Mouse (Mus musculus): ENCODE data around the gene Cnpy3. TPM values are rescaled to one million over a fixed set of nuclear protein-coding genes. Genes with fewer than 3 reads are reported as not detected.
A peak's percentile ranks its signal among the peaks of the same experiment; 100 is the strongest.
"Not testable (repeated sequence)": the region's sequence is repeated elsewhere in the genome, so short reads cannot be mapped to it uniquely, and the experiment has no call there.

Cnpy3 gene
- polyA plus RNA-seq, 1 experiment from 2014 or later: 83.5 TPM

GRCm38 (mm10) chr17:46775070-46775469 is 23.1 kb upstream of the Cnpy3 start:
- no peak for ATAC-seq (replicated peaks; ENCODE audit: low FRiP score)
- no peaks in the 10 kb centered on the region for H3K9me3 ChIP-seq (replicated peaks)
- H3K27me3 ChIP-seq: no peaks in the 10 kb centered on the region
- H3K9ac ChIP-seq: no peak overlapping the region
- H3K4me3 ChIP-seq (replicated peaks): no peak overlapping the region
- peaks cover 61% of the 10 kb centered on the region for H3K36me3 ChIP-seq
- no peak overlapping the region for H3K4me2 ChIP-seq
- WGBS: 96% methylated on average over 9 of the region's 9 CpGs
- H3K4me1 ChIP-seq: peaks cover 24% of the 10 kb centered on the region
- no peak overlapping the region for H3K27ac ChIP-seq

- Histone ChIP-seq H3K27ac (no peak overlapping the region; the same call in 1 of the 2 replicates), H3K27me3 (no peaks in the 10 kb centered on the region), H3K9ac (no peak overlapping the region), H3K36me3 (peaks cover 52% of the 10 kb centered on the region), H3K4me2 (peak overlapping the region; percentile 75), H3K9me3 (replicated peaks) (no peaks in the 10 kb centered on the region), H3K4me1 (peaks cover 19% of the 10 kb centered on the region), H3K4me3 (replicated peaks) (peak overlapping the region; percentile 96)
- ATAC-seq (replicated peaks; ENCODE audit: low FRiP score): no peak
- 40% methylated on average over 2 of the region's 2 CpGs for WGBS
Measured at GRCm38 (mm10) chr17:46774131-46774472, 22.1 kb upstream of the Cnpy3 start.

GRCm38 (mm10) chr17:46773278-46774130 is 21.5 kb upstream of the Cnpy3 start:
- no peak for ATAC-seq (replicated peaks; ENCODE audit: low FRiP score)
- WGBS: 8% methylated on average over 19 of the region's 20 CpGs

GRCm38 (mm10) chr17:46772404-46773277 is 20.6 kb upstream of the Cnpy3 start, which contains the start of gene 2310039H08Rik:
TSS of gene 2310039H08Rik (plus strand) at chr17:46772635.
- no peaks in the 10 kb centered on the region for H3K9me3 ChIP-seq (replicated peaks)
- peak; percentile 87 for ATAC-seq (replicated peaks; ENCODE audit: low FRiP score)
- no peaks in the 10 kb centered on the region for H3K27me3 ChIP-seq
- H3K27ac ChIP-seq: peak within 1 kb of the TSS; percentile 94
- H3K4me2 ChIP-seq: peak within 1 kb of the TSS; percentile 75
- H3K4me3 ChIP-seq (replicated peaks): peak within 1 kb of the TSS; percentile 96
- peaks cover 24% of the 10 kb centered on the region for H3K4me1 ChIP-seq
- under 1% methylated on average over 50 of the region's 50 CpGs for WGBS
- peak within 1 kb of the TSS; percentile 93 for H3K9ac ChIP-seq
- H3K36me3 ChIP-seq: peaks cover 37% of the 10 kb centered on the region

More at GRCm38 (mm10) chr17:46773278-46774130, 21.5 kb upstream of the Cnpy3 start:
- Histone ChIP-seq H3K27me3 (no peaks in the 10 kb centered on the region), H3K4me2 (peak overlapping the region; percentile 75), H3K36me3 (peaks cover 46% of the 10 kb centered on the region), H3K9ac (peak overlapping the region; percentile 93), H3K27ac (peak overlapping the region; percentile 94), H3K9me3 (replicated peaks) (no peaks in the 10 kb centered on the region), H3K4me1 (peaks cover 19% of the 10 kb centered on the region), H3K4me3 (replicated peaks) (peak overlapping the region; percentile 96)

- Histone ChIP-seq H3K4me2 (peak overlapping the region; percentile 75), H3K9me3 (replicated peaks) (no peaks in the 10 kb centered on the region), H3K27ac (peak overlapping the region; percentile 94), H3K9ac (peak overlapping the region; percentile 93), H3K27me3 (no peaks in the 10 kb centered on the region), H3K36me3 (peaks cover 31% of the 10 kb centered on the region), H3K4me1 (peaks cover 24% of the 10 kb centered on the region), H3K4me3 (replicated peaks) (peak overlapping the region; percentile 96)
- ATAC-seq (replicated peaks; ENCODE audit: low FRiP score): no peak
- 4% methylated on average over 5 of the region's 5 CpGs for WGBS
Measured at GRCm38 (mm10) chr17:46772038-46772403, 20.0 kb upstream of the Cnpy3 start.

GRCm38 (mm10) chr17:46771616-46772015 is 19.6 kb upstream of the Cnpy3 start:
- H3K9ac ChIP-seq: 0 out of 2 replicates have a peak overlapping the region, but pooled peaks have one; percentile 93
- WGBS: 61% methylated on average over 17 of the region's 17 CpGs
- ATAC-seq (replicated peaks; ENCODE audit: low FRiP score): no peak
- H3K27ac ChIP-seq: peak overlapping the region; percentile 94; the same call in 1 of the 2 replicates
- H3K27me3 ChIP-seq: no peaks in the 10 kb centered on the region
- peaks cover 27% of the 10 kb centered on the region for H3K36me3 ChIP-seq
- H3K4me3 ChIP-seq (replicated peaks): peak overlapping the region; percentile 96
- H3K4me1 ChIP-seq: peaks cover 24% of the 10 kb centered on the region
- peak overlapping the region; percentile 75 for H3K4me2 ChIP-seq
- no peaks in the 10 kb centered on the region for H3K9me3 ChIP-seq (replicated peaks)

GRCm38 (mm10) chr17:46771025-46771424 is 19.0 kb upstream of the Cnpy3 start:
- Histone ChIP-seq H3K36me3 (peaks cover 21% of the 10 kb centered on the region), H3K4me1 (peaks cover 24% of the 10 kb centered on the region), H3K27ac (no peak overlapping the region), H3K9me3 (replicated peaks) (no peaks in the 10 kb centered on the region), H3K27me3 (no peaks in the 10 kb centered on the region), H3K4me2 (no peak overlapping the region), H3K4me3 (replicated peaks) (no peak overlapping the region), H3K9ac (no peak overlapping the region)
- no peak for ATAC-seq (replicated peaks; ENCODE audit: low FRiP score)
- 86% methylated on average over 4 of the region's 4 CpGs for WGBS

- Histone ChIP-seq H3K4me3 (replicated peaks) (no peak overlapping the region), H3K27me3 (no peaks in the 10 kb centered on the region), H3K4me1 (peaks cover 24% of the 10 kb centered on the region), H3K4me2 (no peak overlapping the region), H3K9me3 (replicated peaks) (no peaks in the 10 kb centered on the region), H3K36me3 (peaks cover 16% of the 10 kb centered on the region), H3K27ac (no peak overlapping the region), H3K9ac (no peak overlapping the region)
- no peak for ATAC-seq (replicated peaks; ENCODE audit: low FRiP score)
- 92% methylated on average over 11 of the region's 11 CpGs for WGBS
Measured at GRCm38 (mm10) chr17:46770546-46770945, 18.5 kb upstream of the Cnpy3 start.

GRCm38 (mm10) chr17:46767868-46768267 is 15.9 kb upstream of the Cnpy3 start:
- Histone ChIP-seq H3K4me3 (replicated peaks) (no peak overlapping the region), H3K4me1 (peaks cover 12% of the 10 kb centered on the region), H3K9me3 (replicated peaks) (no peaks in the 10 kb centered on the region), H3K27ac (peak overlapping the region; percentile 45; the same call in 1 of the 2 replicates), H3K36me3 (no peaks in the 10 kb centered on the region), H3K4me2 (no peak overlapping the region), H3K27me3 (no peaks in the 10 kb centered on the region), H3K9ac (no peak overlapping the region)
- ATAC-seq (replicated peaks; ENCODE audit: low FRiP score): no peak
- WGBS: 45% methylated on average over 8 of the region's 8 CpGs

GRCm38 (mm10) chr17:46764916-46765315 is 12.9 kb upstream of the Cnpy3 start:
- H3K4me3 ChIP-seq (replicated peaks): not testable (repeated sequence)
- 71% methylated on average over 9 of the region's 9 CpGs for WGBS

GRCm38 (mm10) chr17:46763544-46763943 is 11.5 kb upstream of the Cnpy3 start, which contains the start of gene Ptcra:
TSS of gene Ptcra (minus strand) at chr17:46763712.
- Histone ChIP-seq H3K9me3 (replicated peaks) (no peaks in the 10 kb centered on the region), H3K4me3 (replicated peaks) (no peak within 1 kb of the TSS), H3K27me3 (no peaks in the 10 kb centered on the region), H3K9ac (no peak within 1 kb of the TSS), H3K4me2 (no peak within 1 kb of the TSS), H3K4me1 (peaks cover 5% of the 10 kb centered on the region; the same call in 1 of the 2 replicates), H3K36me3 (no peaks in the 10 kb centered on the region), H3K27ac (no peak within 1 kb of the TSS)
- ATAC-seq (replicated peaks; ENCODE audit: low FRiP score): no peak
- WGBS: 74% methylated on average over 2 of the region's 2 CpGs

More at GRCm38 (mm10) chr17:46764916-46765315, 12.9 kb upstream of the Cnpy3 start:
- H3K9me3 ChIP-seq (replicated peaks); H3K4me1 ChIP-seq; H3K36me3 ChIP-seq; H3K27me3 ChIP-seq; H3K27ac ChIP-seq; H3K9ac ChIP-seq; H3K4me2 ChIP-seq; ATAC-seq (replicated peaks; ENCODE audit: low FRiP score): not testable (repeated sequence)

- Histone ChIP-seq H3K27ac (no peak overlapping the region), H3K4me1 (no peaks in the 10 kb centered on the region), H3K9ac (no peak overlapping the region), H3K9me3 (replicated peaks) (no peaks in the 10 kb centered on the region), H3K36me3 (no peaks in the 10 kb centered on the region), H3K4me2 (no peak overlapping the region), H3K27me3 (no peaks in the 10 kb centered on the region), H3K4me3 (replicated peaks) (no peak overlapping the region)
- ATAC-seq (replicated peaks; ENCODE audit: low FRiP score): no peak
- 82% methylated on average over 12 of the region's 12 CpGs for WGBS
Measured at GRCm38 (mm10) chr17:46758753-46759152, 6.7 kb upstream of the Cnpy3 start.

Measured in kidney, embryonic 15.5 days (tissue).